Mouse (Mus musculus) hindbrain, embryonic 11.5 days (tissue): ENCODE results near the gene Scpep1. TPM values are rescaled to one million over a fixed set of nuclear protein-coding genes. Genes with fewer than 3 reads are reported as not detected.

Experiments used
- ATAC-seq: fragments of 200-750 bp; cut with Nextera tagmentation; 2 replicates; pipeline ENCODE4 v1.8.0; 2017; ENCODE audit warnings: mild to moderate bottlenecking, moderate TSS enrichment, moderate library complexity; ENCODE audit not compliant: low FRiP score
- DNase-seq: peaks from one replicate; pipeline ENCODE4 v3.0.0-alpha.2; 2015; ENCODE audit warnings: low spot score
- H3K27ac ChIP-seq: fragments of 300-500 bp; sonication (generic); 2 replicates; pipeline ENCODE4 v1.5.1; 2014; ENCODE audit warnings: mild to moderate bottlenecking, low read depth, low read length
- H3K27me3 ChIP-seq: fragments of 300-500 bp; sonication (generic); 2 replicates; pipeline ENCODE4 v1.6.1; 2014; ENCODE audit warnings: mild to moderate bottlenecking, low read length, moderate library complexity, mixed read lengths; ENCODE audit not compliant: control insufficient read depth, insufficient read depth
- H3K36me3 ChIP-seq: fragments of 300-500 bp; sonication (generic); 2 replicates; pipeline ENCODE4 v1.6.1; 2014; ENCODE audit warnings: mild to moderate bottlenecking, low read length, moderate library complexity, mixed read lengths; ENCODE audit not compliant: control insufficient read depth, insufficient read depth
- H3K4me1 ChIP-seq: fragments of 300-500 bp; sonication (generic); replicated peaks from 2 replicates; pipeline ENCODE4 v1.6.1; 2014; ENCODE audit warnings: low read length, mixed read lengths; ENCODE audit not compliant: control insufficient read depth, insufficient read depth
- H3K4me2 ChIP-seq: fragments of 300-500 bp; sonication (generic); replicated peaks from 2 replicates; pipeline ENCODE4 v1.6.1; 2014; ENCODE audit warnings: mild to moderate bottlenecking, low read depth, low read length
- H3K4me3 ChIP-seq: fragments of 300-500 bp; sonication (generic); 2 replicates; pipeline ENCODE4 v1.5.1; 2014; ENCODE audit warnings: low read depth, low read length
- H3K9ac ChIP-seq: fragments of 300-500 bp; sonication (generic); 2 replicates; pipeline ENCODE4 v1.6.1; 2014; ENCODE audit warnings: low read depth, low read length
- H3K9me3 ChIP-seq: fragments of 300-500 bp; sonication (generic); 2 replicates; pipeline ENCODE4 v1.6.1; 2016; ENCODE audit warnings: low read length; ENCODE audit not compliant: control insufficient read depth
- WGBS: fragments of 180-500 bp; shearing (Covaris S2); extraction: QIAGEN DNeasy Blood & Tissue Kit; methylation state at CpG from one replicate; pipeline ENCODE4 v1.1.7; 2014; 5-methylcytosine and 5-hydroxymethylcytosine counted together
- polyA plus RNA-seq: library from polyadenylated mRNA; unstranded; fragments of >200 nt; fragmentation: Nextera tagmentation; extraction: Ambion mirVana; gene quantifications from 2 replicates; pipeline ENCODE4 v1.2.1, GENCODE M21; 2014

Gene Scpep1
- polyA plus RNA-seq, 1 experiment from 2014 or later, result 61.8 TPM

GRCm38 (mm10) chr11:88988956-88989355, 33.7 kb upstream of the Scpep1 start:
- WGBS, result 82% methylated on average over 5 of the region's 5 CpGs
- Histone ChIP-seq H3K27me3 (no peaks in the 10 kb centered on the region), H3K27ac (no peak overlapping the region), H3K9me3 (no peaks in the 10 kb centered on the region), H3K4me1 (no peaks in the 10 kb centered on the region), H3K4me2 (no peak overlapping the region), H3K36me3 (no peaks in the 10 kb centered on the region; the same call in 1 of the 2 replicates), H3K9ac (no peak overlapping the region), H3K4me3 (no peak overlapping the region)
- ATAC-seq, result no peak
- DNase-seq, result no peak

DNA sequence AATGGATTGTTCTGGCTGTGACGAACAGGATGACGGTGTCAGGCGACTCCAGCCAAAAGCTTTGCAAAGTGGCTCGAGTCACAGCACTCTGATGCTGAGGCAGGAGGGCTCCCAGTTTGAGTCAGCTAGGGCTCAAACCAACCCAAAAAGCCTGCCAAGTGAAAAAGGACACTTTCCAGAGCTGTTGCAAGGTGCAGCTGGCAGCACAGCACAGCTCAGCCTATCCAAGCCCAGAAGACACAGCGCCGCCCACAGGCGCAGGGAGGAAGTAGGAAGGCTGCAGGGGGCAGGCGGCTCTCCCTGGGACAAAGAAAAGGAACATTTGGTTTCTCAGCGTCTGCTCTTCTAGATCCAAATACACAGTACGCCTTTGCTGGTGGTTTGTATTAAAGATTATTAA, 31.4 kb upstream of the Scpep1 start:
- ATAC-seq, result no peak
- Histone ChIP-seq H3K9me3 (no peaks in the 10 kb centered on the region), H3K4me3 (no peak overlapping the region), H3K36me3 (peaks cover 5% of the 10 kb centered on the region), H3K27me3 (no peaks in the 10 kb centered on the region), H3K27ac (no peak overlapping the region), H3K4me2 (no peak overlapping the region), H3K9ac (no peak overlapping the region), H3K4me1 (no peaks in the 10 kb centered on the region)
- WGBS, result 85% methylated on average over 10 of the region's 10 CpGs
- no peak for DNase-seq

DNA sequence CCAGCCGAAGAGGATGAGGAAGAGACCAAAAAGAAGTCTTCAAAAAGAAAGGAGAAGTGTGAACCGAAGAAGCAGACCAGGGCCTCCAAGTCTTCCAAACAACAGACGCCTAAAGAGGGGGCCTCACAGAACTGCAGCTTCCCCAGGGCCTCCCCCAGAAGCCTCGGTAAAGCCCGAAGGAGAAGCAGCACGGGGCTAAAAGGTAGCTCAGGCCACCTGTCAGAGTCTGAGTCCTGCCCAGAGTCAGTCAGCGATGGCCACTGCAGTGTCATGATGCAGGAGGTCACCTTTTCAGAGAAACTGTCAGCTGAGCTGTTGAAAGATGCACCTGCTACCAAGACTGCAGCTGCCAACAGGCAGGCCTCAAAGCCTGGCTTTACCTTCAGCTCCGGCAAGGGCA, 26.1 kb upstream of the Scpep1 start:
- DNase-seq, result no peak
- 92% methylated on average over 8 of the region's 8 CpGs for WGBS

GRCm38 (mm10) chr11:88977188-88977587, 21.9 kb upstream of the Scpep1 start:
- Histone ChIP-seq H3K27me3 (no peaks in the 10 kb centered on the region), H3K4me2 (no peak overlapping the region), H3K36me3 (no peaks in the 10 kb centered on the region), H3K4me1 (no peaks in the 10 kb centered on the region), H3K9ac (no peak overlapping the region), H3K9me3 (no peaks in the 10 kb centered on the region), H3K27ac (no peak overlapping the region), H3K4me3 (no peak overlapping the region)
- WGBS, result 93% methylated on average over 5 of the region's 5 CpGs
- DNase-seq, result no peak
- no peak for ATAC-seq

More for the DNA sequence above, 26.1 kb upstream of the Scpep1 start:
- Histone ChIP-seq H3K27me3 (no peaks in the 10 kb centered on the region), H3K4me2 (no peak overlapping the region), H3K36me3 (peaks cover 5% of the 10 kb centered on the region), H3K9me3 (no peaks in the 10 kb centered on the region), H3K4me1 (no peaks in the 10 kb centered on the region), H3K4me3 (no peak overlapping the region), H3K9ac (no peak overlapping the region), H3K27ac (no peak overlapping the region)
- no peak for ATAC-seq

GRCm38 (mm10) chr11:88976320-88976719, 21.1 kb upstream of the Scpep1 start:
- Histone ChIP-seq H3K9me3 (no peaks in the 10 kb centered on the region), H3K4me3 (no peak overlapping the region), H3K4me2 (no peak overlapping the region), H3K36me3 (no peaks in the 10 kb centered on the region), H3K9ac (no peak overlapping the region), H3K27me3 (no peaks in the 10 kb centered on the region), H3K27ac (no peak overlapping the region), H3K4me1 (no peaks in the 10 kb centered on the region)
- no peak for ATAC-seq
- peak; percentile 18 for DNase-seq
- WGBS, result 92% methylated on average over 2 of the region's 2 CpGs

- Histone ChIP-seq H3K36me3 (no peaks in the 10 kb centered on the region), H3K9me3 (no peaks in the 10 kb centered on the region), H3K4me2 (peak overlapping the region; percentile 59), H3K4me1 (no peaks in the 10 kb centered on the region), H3K27ac (peak overlapping the region; percentile 87), H3K4me3 (peak overlapping the region; percentile 73), H3K27me3 (no peaks in the 10 kb centered on the region), H3K9ac (peak overlapping the region; percentile 82)
- 2% methylated on average over 53 of the region's 62 CpGs for WGBS
- peak; percentile 80 for ATAC-seq
- DNase-seq, result peak; percentile 97
These were observed 18.8 kb upstream of the Scpep1 start for GRCm38 (mm10) chr11:88973776-88974701.

DNA sequence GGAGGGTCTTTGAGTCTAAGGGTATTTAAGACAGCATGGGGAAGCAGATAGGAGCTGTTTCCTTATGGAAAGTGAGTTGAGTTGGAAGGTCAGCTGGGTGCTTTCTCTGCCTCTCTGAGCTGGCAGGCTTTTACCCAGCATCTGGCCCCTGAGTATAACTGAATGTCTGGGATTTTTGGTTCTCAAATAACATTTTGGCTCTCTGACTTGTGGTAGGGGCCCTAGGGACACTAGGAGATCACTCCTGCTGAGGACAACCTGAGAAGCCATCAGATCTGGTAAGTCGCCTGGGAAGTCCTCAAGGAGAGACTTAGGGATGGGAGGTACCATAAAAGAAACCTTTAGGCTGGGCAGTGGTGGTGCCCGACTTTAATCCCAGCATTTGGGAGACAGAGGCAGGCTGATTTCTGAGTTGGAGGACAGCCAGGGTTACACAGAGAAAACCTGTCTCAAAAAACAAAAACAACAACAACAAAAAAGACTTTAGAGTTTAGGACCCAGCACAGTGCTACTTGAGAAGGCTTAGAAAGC, 15.0 kb upstream of the Scpep1 start, which contains the start of gene Coil:
Gene Coil, plus strand, starts transcription at position 51 of the 531 bp plus-strand sequence.
- ATAC-seq, result no peak; the same call in 1 of the 2 replicates
- DNase-seq, result peak; percentile 19
- H3K27ac ChIP-seq, result no peak within 1 kb of the TSS
- no peak within 1 kb of the TSS for H3K4me2 ChIP-seq
- WGBS, result 38% methylated on average over 2 of the region's 2 CpGs
- no peaks in the 10 kb centered on the region for H3K9me3 ChIP-seq
- H3K36me3 ChIP-seq, result no peaks in the 10 kb centered on the region
- no peaks in the 10 kb centered on the region for H3K4me1 ChIP-seq
- no peak within 1 kb of the TSS for H3K4me3 ChIP-seq
- H3K27me3 ChIP-seq, result no peaks in the 10 kb centered on the region
- no peak within 1 kb of the TSS for H3K9ac ChIP-seq

DNA sequence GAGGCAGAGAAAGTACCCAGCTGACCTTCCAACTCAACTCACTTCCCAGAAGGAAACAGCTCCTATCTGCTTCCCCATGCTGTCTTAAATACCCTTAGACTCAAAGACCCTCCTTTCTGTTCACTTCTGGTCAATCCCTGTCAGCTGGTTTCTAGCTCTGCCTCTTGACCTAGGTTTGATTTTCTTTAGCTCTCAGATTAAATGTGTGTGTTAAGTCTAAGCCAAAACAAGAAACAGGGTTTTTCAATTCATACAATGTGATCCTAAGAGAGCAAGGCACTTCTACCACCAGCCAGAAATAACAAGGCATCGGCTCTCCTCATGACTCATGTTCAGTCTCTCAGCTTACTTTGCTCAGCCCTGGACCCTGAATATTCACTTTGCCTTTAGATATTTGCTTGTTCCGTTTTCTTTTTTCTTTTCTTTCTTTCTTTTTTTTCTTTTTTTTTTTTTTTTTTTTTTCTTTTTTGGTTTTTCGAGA, 11.7 kb upstream of the Scpep1 start, which contains the start of gene Elobl:
Gene Elobl, minus strand, starts transcription at position 51 of the 481 bp plus-strand sequence.
- H3K4me2 ChIP-seq, result no peak within 1 kb of the TSS
- H3K9me3 ChIP-seq, result no peaks in the 10 kb centered on the region
- no peak for ATAC-seq

More for the DNA sequence above, 11.7 kb upstream of the Scpep1 start, which contains the start of gene Elobl:
- Histone ChIP-seq H3K36me3 (no peaks in the 10 kb centered on the region), H3K27me3 (no peaks in the 10 kb centered on the region), H3K4me3 (no peak within 1 kb of the TSS), H3K9ac (no peak within 1 kb of the TSS), H3K4me1 (no peaks in the 10 kb centered on the region), H3K27ac (no peak within 1 kb of the TSS)
- DNase-seq, result no peak
- 94% methylated on average over 2 of the region's 3 CpGs for WGBS
